Mouse (Mus musculus): ENCODE data around the gene Mark3.

GRCm38 (mm10) chr12:111555357-111555756, 19.0 kb upstream of the Mark3 start:
- TF ChIP-seq GATA1 (IDR thresholded peaks at IDR 0.05; ENCODE audit: borderline replicate concordance, low read length) = no peak
- TF ChIP-seq TAL1 (conservative IDR thresholded peaks at IDR 0.05; ENCODE audit: low read depth, low read length) = no peak
- TF ChIP-seq CTCF (IDR thresholded peaks at IDR 0.05; ENCODE audit: low read depth, low read length) = no peak
